Mouse (Mus musculus): ENCODE measurements around the gene Mpl.

GRCm38 (mm10) chr4:118415779-118416178 lies 41.5 kb downstream of the Mpl start:
- TF ChIP-seq GATA1 (IDR thresholded peaks at IDR 0.05; ENCODE audit: borderline replicate concordance, low read length), result no peak
- TF ChIP-seq FLI1 (IDR thresholded peaks at IDR 0.05; ENCODE audit: low read length), result no peak
